Mouse (Mus musculus): ENCODE results near the gene Nrd1. TPM values are rescaled to one million over a fixed set of nuclear protein-coding genes. Genes with fewer than 3 reads are reported as not detected.

Gene Nrd1
- total and polyA plus RNA-seq, 2 experiments from 2014 or later: 50.7 to 61.2 TPM

DNA sequence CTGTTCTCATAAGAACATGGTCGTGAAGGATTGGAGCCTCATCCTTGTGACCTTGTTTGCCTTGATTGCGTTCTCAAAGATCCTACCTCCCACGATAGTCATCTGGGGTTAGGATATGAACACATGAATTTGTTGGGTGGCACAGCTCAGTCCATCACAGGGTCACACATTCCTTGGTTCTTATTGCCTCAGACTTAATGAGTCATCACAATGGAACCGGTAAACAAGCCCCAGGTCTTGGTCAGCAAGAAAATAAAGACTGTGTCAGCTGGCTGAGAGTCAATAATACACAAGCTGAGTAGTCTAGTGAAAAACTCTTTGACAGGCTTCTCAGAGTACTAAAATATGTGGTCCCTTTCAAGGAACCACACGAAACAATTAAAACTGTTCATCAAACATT, 29.4 kb upstream of the Nrd1 start:
- H3K9ac ChIP-seq: no peak overlapping the region
- DNase-seq: no peak
- no peaks in the 10 kb centered on the region for H3K9me3 ChIP-seq (ENCODE audit: low read length)
- 82% methylated on average over 5 of the region's 5 CpGs for WGBS
- H3K4me3 ChIP-seq (ENCODE audit: low read depth, low read length): no peak overlapping the region
- no peak overlapping the region for H3K27ac ChIP-seq (ENCODE audit: low read depth, low read length)
- ATAC-seq: no peak
- no peak overlapping the region for H3K4me2 ChIP-seq (ENCODE audit: low read depth)
- no peaks in the 10 kb centered on the region for H3K27me3 ChIP-seq (ENCODE audit: insufficient read depth, low read length)
- no peaks in the 10 kb centered on the region for H3K4me1 ChIP-seq (ENCODE audit: insufficient read depth)
- TF ChIP-seq CTCF (IDR thresholded peaks at IDR 0.05; ENCODE audit: low read depth): no peak
- H3K36me3 ChIP-seq (ENCODE audit: insufficient read depth): no peaks in the 10 kb centered on the region

DNA sequence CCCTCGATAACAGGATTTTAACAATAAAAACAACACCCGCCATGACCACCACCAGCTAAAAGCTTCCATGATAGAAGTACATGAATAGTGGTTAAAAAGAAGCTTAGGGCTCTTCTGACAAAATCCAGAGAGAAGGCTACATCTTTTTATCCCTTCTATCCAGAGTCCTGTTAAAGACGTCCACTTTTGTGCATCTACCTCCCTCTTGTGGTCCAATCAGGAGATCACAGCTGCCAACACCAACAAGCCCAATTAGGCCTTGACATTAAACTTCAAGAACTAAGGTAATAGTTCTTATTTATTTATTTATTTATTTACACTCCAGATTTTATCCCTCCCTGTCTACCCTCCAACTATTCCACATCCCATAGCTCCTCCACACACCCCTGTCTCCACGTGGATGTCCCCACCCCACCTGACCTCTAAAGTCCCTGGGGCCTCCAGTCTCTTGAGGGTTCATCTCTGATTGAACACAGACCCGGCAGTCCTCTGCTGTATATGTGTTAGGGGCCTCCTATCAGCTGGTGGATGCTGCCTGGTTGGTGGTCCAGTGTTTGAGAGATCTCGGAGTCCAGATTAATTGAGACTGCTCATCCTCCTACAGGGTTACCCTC, 23.9 kb upstream of the Nrd1 start:
- ATAC-seq (peak; percentile 71), DNase-seq (peak; percentile 74)
- Histone ChIP-seq H3K27ac (ENCODE audit: low read depth, low read length) (no peak overlapping the region), H3K4me3 (ENCODE audit: low read depth, low read length) (no peak overlapping the region), H3K4me2 (ENCODE audit: low read depth) (no peak overlapping the region), H3K9me3 (ENCODE audit: low read length) (no peaks in the 10 kb centered on the region), H3K9ac (no peak overlapping the region), H3K36me3 (ENCODE audit: insufficient read depth) (no peaks in the 10 kb centered on the region), H3K27me3 (ENCODE audit: insufficient read depth, low read length) (no peaks in the 10 kb centered on the region), H3K4me1 (ENCODE audit: insufficient read depth) (no peaks in the 10 kb centered on the region)
- peak; percentile 86 for TF ChIP-seq CTCF (IDR thresholded peaks at IDR 0.05; ENCODE audit: low read depth)
- WGBS: 51% methylated on average over 6 of the region's 6 CpGs

DNA sequence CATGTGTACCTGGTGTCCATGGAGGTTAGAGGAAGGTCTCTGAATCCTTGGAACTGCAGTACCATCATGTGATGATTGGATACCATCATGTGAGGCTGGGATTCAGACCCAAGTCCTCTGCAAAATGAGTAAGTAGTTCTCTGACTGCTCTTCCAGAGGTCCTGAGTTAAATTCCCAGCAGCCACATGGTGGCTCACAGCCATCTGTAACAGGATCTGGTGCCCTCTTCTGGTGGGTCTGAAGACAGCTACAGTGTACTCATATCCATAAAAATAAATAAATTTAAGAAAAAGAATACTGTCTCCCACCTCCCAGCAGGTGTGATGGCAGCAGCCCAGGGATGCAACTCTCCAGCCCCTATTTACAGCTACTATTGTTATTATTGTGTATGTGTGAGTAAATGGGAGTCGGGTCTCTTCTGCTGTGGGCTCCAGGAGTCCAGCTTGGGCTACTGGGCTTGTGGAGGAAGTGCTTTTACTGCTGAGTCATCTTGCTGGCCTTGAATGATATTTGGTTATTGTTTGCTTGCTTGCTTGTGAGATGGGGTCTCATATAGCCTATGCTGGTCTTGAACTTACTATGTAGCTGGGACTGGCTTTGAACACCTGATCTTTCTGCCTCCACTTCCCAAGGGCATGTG, 13.5 kb upstream of the Nrd1 start:
- ATAC-seq (no peak), DNase-seq (no peak)
- Histone ChIP-seq H3K27ac (ENCODE audit: low read depth, low read length) (no peak overlapping the region), H3K9ac (no peak overlapping the region), H3K27me3 (ENCODE audit: insufficient read depth, low read length) (no peaks in the 10 kb centered on the region), H3K36me3 (ENCODE audit: insufficient read depth) (no peaks in the 10 kb centered on the region), H3K9me3 (ENCODE audit: low read length) (no peaks in the 10 kb centered on the region), H3K4me3 (ENCODE audit: low read depth, low read length) (no peak overlapping the region), H3K4me1 (ENCODE audit: insufficient read depth) (no peaks in the 10 kb centered on the region), H3K4me2 (ENCODE audit: low read depth) (no peak overlapping the region)
- TF ChIP-seq CTCF (IDR thresholded peaks at IDR 0.05; ENCODE audit: low read depth): no peak
- 88% methylated on average over 1 of the region's 1 CpGs for WGBS

DNA sequence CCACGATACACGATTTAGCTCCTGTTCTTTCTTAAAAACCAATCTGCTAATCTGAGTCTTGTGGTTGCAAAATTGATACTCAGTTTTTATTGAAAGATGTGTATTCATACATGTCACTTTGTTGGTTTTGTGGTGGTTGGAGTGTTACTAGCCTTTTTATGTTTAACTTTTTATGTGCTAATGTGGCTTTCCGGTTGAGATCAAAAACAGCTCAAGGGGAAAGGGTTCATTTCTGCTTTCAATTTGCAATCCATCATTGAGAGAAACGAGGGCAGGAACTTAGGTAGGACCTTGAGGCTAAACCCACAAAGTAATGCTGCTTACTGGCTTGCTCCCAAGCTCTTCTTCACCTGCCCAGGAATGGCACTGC, 13.0 kb upstream of the Nrd1 start:
- Histone ChIP-seq H3K4me2 (ENCODE audit: low read depth) (no peak overlapping the region), H3K9me3 (ENCODE audit: low read length) (no peaks in the 10 kb centered on the region), H3K36me3 (ENCODE audit: insufficient read depth) (no peaks in the 10 kb centered on the region), H3K4me1 (ENCODE audit: insufficient read depth) (no peaks in the 10 kb centered on the region), H3K9ac (no peak overlapping the region), H3K27ac (ENCODE audit: low read depth, low read length) (no peak overlapping the region), H3K27me3 (ENCODE audit: insufficient read depth, low read length) (no peaks in the 10 kb centered on the region), H3K4me3 (ENCODE audit: low read depth, low read length) (no peak overlapping the region)
- no peak for TF ChIP-seq CTCF (IDR thresholded peaks at IDR 0.05; ENCODE audit: low read depth)
- WGBS: 79% methylated on average over 4 of the region's 4 CpGs
- DNase-seq (no peak), ATAC-seq (no peak)

DNA sequence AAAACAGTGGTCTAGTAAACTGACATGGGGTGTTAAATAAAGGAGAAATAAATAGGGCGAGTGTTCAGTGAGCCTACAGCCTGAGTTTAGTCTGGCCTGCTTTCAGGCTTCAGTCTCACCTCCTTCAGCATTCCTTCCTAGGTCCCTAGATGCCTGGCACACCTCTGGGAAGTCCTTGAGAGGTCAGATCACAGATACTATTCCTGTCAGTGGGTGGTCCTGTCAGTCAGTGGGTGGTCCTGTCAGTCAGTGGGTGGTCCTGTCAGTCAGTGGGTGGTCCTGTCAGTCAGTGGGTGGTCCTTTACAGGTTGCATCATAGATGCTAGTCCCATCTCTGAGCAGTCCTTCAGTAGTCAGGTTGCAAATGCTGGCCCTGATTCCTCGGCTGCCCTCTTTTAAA, 11.0 kb upstream of the Nrd1 start:
- no peak overlapping the region for H3K4me3 ChIP-seq (ENCODE audit: low read depth, low read length)
- H3K36me3 ChIP-seq (ENCODE audit: insufficient read depth): no peaks in the 10 kb centered on the region
- WGBS: 74% methylated on average over 2 of the region's 2 CpGs
- no peak overlapping the region for H3K9ac ChIP-seq
- no peaks in the 10 kb centered on the region for H3K4me1 ChIP-seq (ENCODE audit: insufficient read depth)
- H3K27me3 ChIP-seq (ENCODE audit: insufficient read depth, low read length): no peaks in the 10 kb centered on the region
- H3K9me3 ChIP-seq (ENCODE audit: low read length): no peaks in the 10 kb centered on the region
- DNase-seq (no peak), ATAC-seq (no peak)
- H3K27ac ChIP-seq (ENCODE audit: low read depth, low read length): no peak overlapping the region
- no peak overlapping the region for H3K4me2 ChIP-seq (ENCODE audit: low read depth)
- no peak for TF ChIP-seq CTCF (IDR thresholded peaks at IDR 0.05; ENCODE audit: low read depth)

DNA sequence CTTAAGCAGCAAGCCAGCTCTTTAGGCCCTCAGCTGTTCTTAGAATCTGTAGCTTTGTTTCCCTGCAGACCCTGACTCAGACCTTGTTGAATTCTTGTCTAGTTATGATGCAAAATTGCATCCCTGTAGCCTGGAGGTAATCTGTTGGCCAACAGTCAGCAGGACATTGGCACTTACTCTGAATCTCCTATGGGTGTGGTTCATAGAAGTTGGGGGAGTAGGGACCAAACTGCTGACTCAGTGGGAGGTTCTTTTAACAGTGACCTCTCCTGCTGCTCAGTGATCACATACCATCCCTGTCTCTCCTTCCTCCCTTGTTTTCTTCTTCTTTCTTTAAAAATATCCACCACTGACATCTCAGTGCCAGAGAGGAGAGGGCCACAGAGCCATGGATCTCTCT, 10.4 kb upstream of the Nrd1 start:
- TF ChIP-seq CTCF (IDR thresholded peaks at IDR 0.05; ENCODE audit: low read depth): no peak
- ATAC-seq (no peak), DNase-seq (no peak)
- Histone ChIP-seq H3K4me2 (ENCODE audit: low read depth) (no peak overlapping the region), H3K9me3 (ENCODE audit: low read length) (no peaks in the 10 kb centered on the region), H3K36me3 (ENCODE audit: insufficient read depth) (no peaks in the 10 kb centered on the region), H3K4me3 (ENCODE audit: low read depth, low read length) (no peak overlapping the region), H3K4me1 (ENCODE audit: insufficient read depth) (no peaks in the 10 kb centered on the region), H3K27ac (ENCODE audit: low read depth, low read length) (no peak overlapping the region), H3K27me3 (ENCODE audit: insufficient read depth, low read length) (no peaks in the 10 kb centered on the region), H3K9ac (no peak overlapping the region)

DNA sequence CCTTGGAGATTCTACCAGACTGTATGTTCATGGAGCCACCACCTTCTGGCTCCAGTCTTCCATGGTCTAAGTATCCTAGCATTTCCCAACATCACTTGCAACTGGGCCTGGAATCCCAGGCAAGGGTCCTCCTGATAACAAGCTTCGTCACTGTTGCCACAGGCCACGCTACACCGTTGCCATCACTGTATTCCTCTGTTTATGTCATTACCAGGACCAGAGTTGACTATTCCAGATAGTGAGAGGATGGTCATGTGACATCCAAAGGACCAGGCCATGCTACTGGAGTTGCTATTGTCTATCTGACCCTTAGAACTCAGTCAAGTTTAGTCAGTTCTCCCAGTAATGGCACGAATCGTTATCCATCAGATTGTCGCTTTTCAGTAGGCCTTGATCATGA, 9.9 kb upstream of the Nrd1 start:
- H3K36me3 ChIP-seq (ENCODE audit: insufficient read depth): no peaks in the 10 kb centered on the region
- H3K27ac ChIP-seq (ENCODE audit: low read depth, low read length): no peak overlapping the region
- ATAC-seq: no peak
- no peak overlapping the region for H3K4me2 ChIP-seq (ENCODE audit: low read depth)
- WGBS: 95% methylated on average over 6 of the region's 6 CpGs
- H3K4me3 ChIP-seq (ENCODE audit: low read depth, low read length): no peak overlapping the region
- H3K4me1 ChIP-seq (ENCODE audit: insufficient read depth): no peaks in the 10 kb centered on the region
- no peak for TF ChIP-seq CTCF (IDR thresholded peaks at IDR 0.05; ENCODE audit: low read depth)
- H3K9me3 ChIP-seq (ENCODE audit: low read length): no peaks in the 10 kb centered on the region
- H3K27me3 ChIP-seq (ENCODE audit: insufficient read depth, low read length): no peaks in the 10 kb centered on the region
- no peak overlapping the region for H3K9ac ChIP-seq
- no peak for DNase-seq

All from forebrain, postnatal 0 days (tissue).